Comparison of ENCODE assay signal across 19 mouse cellular contexts in genomic region chr4:117917847-117918246, GRCm38 (mm10). TPM values are rescaled to one million over a fixed set of nuclear protein-coding genes. Genes with fewer than 3 reads are reported as not detected.
DNase-seq lines count a peak whose midpoint lies in the region; ATAC-seq lines count a peak whose summit lies in the region.
"Had no signal": no experiment of that assay in that cellular context is flagged by ENCODE, and none has a peak within 500 bp of the region (broad histone marks: within the 10 kb centered on the region; RNA-seq: fewer than 3 reads in every experiment).

No protein-coding gene starts in this region.

- H3K27ac ChIP-seq in heart, embryonic 12.5 days (ENCODE audit: poor library complexity, severe bottlenecking): peak overlapping the region; percentile 79
- H3K27ac ChIP-seq in liver, embryonic 12.5 days: peak overlapping the region; percentile 49; the same call in 1 of the 2 replicates
- H3K27ac ChIP-seq in macrophage: peak overlapping the region; percentile 80; the same call in 1 of the 2 replicates
- H3K27ac ChIP-seq: forebrain, embryonic 13.5 days; hindbrain, embryonic 14.5 days; left cerebral cortex, adult 2 months had no signal

- 84% methylated on average over 4 of the region's 4 CpGs for WGBS in heart, embryonic 12.5 days
- WGBS in liver, embryonic 12.5 days (ENCODE audit: insufficient replicate concordance): 70% methylated on average over 4 of the region's 4 CpGs
- 95% methylated on average over 4 of the region's 4 CpGs for WGBS in macrophage (ENCODE audit: missing documents)

- ATAC-seq in heart, embryonic 12.5 days (ENCODE audit: insufficient number of reproducible peaks, low FRiP score): no peak
- ATAC-seq in liver, embryonic 12.5 days: no peak
- ATAC-seq: forebrain, embryonic 13.5 days; inflammation-experienced regulatory T-cells, adult 6 months had no signal

- H3K4me1 ChIP-seq in heart, embryonic 12.5 days (replicated peaks): peaks cover 43% of the 10 kb centered on the region
- H3K4me1 ChIP-seq in liver, embryonic 12.5 days: peaks cover 51% of the 10 kb centered on the region

- H3K36me3 ChIP-seq in heart, embryonic 12.5 days: no peaks in the 10 kb centered on the region
- no peaks in the 10 kb centered on the region for H3K36me3 ChIP-seq in liver, embryonic 12.5 days
- H3K36me3 ChIP-seq in macrophage (ENCODE audit: inconsistent target): no peaks in the 10 kb centered on the region

- no peak for DNase-seq in heart, postnatal 4 days
- no peak for DNase-seq in liver
- peak; percentile 39 for DNase-seq in MEL-GATA-1-ER (ENCODE audit: extremely low read depth, low read depth)
- DNase-seq in layer of hippocampus, adult 11-12 months (ENCODE audit: low spot score): no peak
- DNase-seq: adrenal gland, adult 2 months; cerebellum, adult 18-20 months; heart, postnatal 36 days; lung, postnatal 36 days; midbrain, embryonic 14.5 days; thymus, postnatal 25 days had no signal

- H3K9ac ChIP-seq in heart, embryonic 12.5 days: no peak overlapping the region
- no peak overlapping the region for H3K9ac ChIP-seq in liver, embryonic 12.5 days
- H3K9ac ChIP-seq: forebrain, embryonic 13.5 days; hindbrain, embryonic 14.5 days had no signal

- H3K79me2 ChIP-seq in macrophage (ENCODE audit: inconsistent target): peaks cover 19% of the 10 kb centered on the region

- H3K4me2 ChIP-seq in heart, embryonic 12.5 days: peak overlapping the region; percentile 9; the same call in 1 of the 2 replicates
- H3K4me2 ChIP-seq in liver, embryonic 12.5 days: no peak overlapping the region
- H3K4me2 ChIP-seq: forebrain, embryonic 13.5 days; hindbrain, embryonic 14.5 days had no signal

- H3K9me3 ChIP-seq in heart, embryonic 12.5 days (replicated peaks): no peaks in the 10 kb centered on the region
- no peaks in the 10 kb centered on the region for H3K9me3 ChIP-seq in liver, embryonic 12.5 days (replicated peaks)
- H3K9me3 ChIP-seq: forebrain, embryonic 13.5 days had no signal

- H3K4me3 ChIP-seq in heart, embryonic 12.5 days: no peak overlapping the region
- H3K4me3 ChIP-seq in liver, embryonic 12.5 days: no peak overlapping the region
- no peak overlapping the region for H3K4me3 ChIP-seq in macrophage (ENCODE audit: inconsistent target)
- H3K4me3 ChIP-seq: forebrain, embryonic 13.5 days; left cerebral cortex, adult 2 months had no signal

- H3K27me3 ChIP-seq in heart, embryonic 12.5 days (replicated peaks): peaks cover 7% of the 10 kb centered on the region; the same call in 1 of the 2 replicates
- peaks cover 15% of the 10 kb centered on the region for H3K27me3 ChIP-seq in liver, embryonic 12.5 days (replicated peaks)

RNA-seq across cellular contexts. Expression of gene Ipo13, which starts 3.0 kb away (rescaled TPM):
- 43.0 and 44.7 TPM in 2 replicates for polyA plus RNA-seq in heart, embryonic 12.5 days (2016; fragmentation: Nextera tagmentation; extraction: Ambion mirVana)
- total RNA-seq in heart, postnatal 4 days (2021): 10 to 100 TPM; 49.6 TPM
- 35.6 and 36.2 TPM in 2 replicates for polyA plus RNA-seq in liver, embryonic 12.5 days (2016; fragmentation: Nextera tagmentation; extraction: Ambion mirVana)
- total RNA-seq in macrophage (2018; cell fraction: chromatin; rRNA removed): 10 to 100 TPM in 25 of 26 experiments, 1 to 10 TPM in 1; 7.2 to 73.8 (median 39.0) TPM
- 10 to 100 TPM; 19.7 to 34.6 (median 26.9) TPM for total RNA-seq in macrophage (2018; cell fraction: cytosol; rRNA removed)
- total RNA-seq in macrophage (2018; cell fraction: nucleus; rRNA removed): 10 to 100 TPM; 15.9 to 54.8 (median 31.7) TPM
- polyA plus RNA-seq in macrophage (2018): 17.2 to 30.4 TPM (median 28.2 TPM) in 3 replicates

RNA-seq across cellular contexts. Expression of gene Artn, which starts 11.7 kb away (rescaled TPM):
- polyA plus RNA-seq in heart, embryonic 12.5 days (2016; fragmentation: Nextera tagmentation; extraction: Ambion mirVana): 0.54 and 0.70 TPM in 2 replicates
- under 1 TPM; 0.67 to 0.72 TPM for total RNA-seq in heart, postnatal 4 days (2021)
- 2.8 and 3.2 TPM in 2 replicates for polyA plus RNA-seq in liver, embryonic 12.5 days (2016; fragmentation: Nextera tagmentation; extraction: Ambion mirVana)
- under 1 TPM in 1 of 26 experiments, not detected in 25; 0.53 TPM for total RNA-seq in macrophage (2018; cell fraction: chromatin; rRNA removed)
- not detected for total RNA-seq in macrophage (2018; cell fraction: cytosol; rRNA removed)
- under 1 TPM in 2 of 26 experiments, not detected in 24; 0.25 to 0.86 TPM for total RNA-seq in macrophage (2018; cell fraction: nucleus; rRNA removed)
- not detected in 3 replicates for polyA plus RNA-seq in macrophage (2018)
- total RNA-seq: granulocyte monocyte progenitor cell, adult 5-6 weeks; megakaryocyte-erythroid progenitor cell, adult 5-6 weeks had no signal
- polyA plus RNA-seq: inflammation-experienced regulatory T-cells, adult 6 months had no signal

RNA-seq across cellular contexts. Expression of gene Dph2, which starts 26.0 kb away (rescaled TPM):
- 12.4 and 12.9 TPM in 2 replicates for polyA plus RNA-seq in heart, embryonic 12.5 days (2016; fragmentation: Nextera tagmentation; extraction: Ambion mirVana)
- 1 to 10 TPM; 4.1 to 5.1 TPM for total RNA-seq in heart, postnatal 4 days (2021)
- 15.5 and 15.8 TPM in 2 replicates for polyA plus RNA-seq in liver, embryonic 12.5 days (2016; fragmentation: Nextera tagmentation; extraction: Ambion mirVana)
- total RNA-seq in macrophage (2018; cell fraction: chromatin; rRNA removed): 10 to 100 TPM in 7 of 26 experiments, 1 to 10 TPM in 19; 1.9 to 15.4 (median 7.8) TPM
- total RNA-seq in macrophage (2018; cell fraction: cytosol; rRNA removed): 1 to 10 TPM; 1.4 to 6.7 (median 4.5) TPM
- 10 to 100 TPM in 6 of 26 experiments, 1 to 10 TPM in 20; 2.1 to 17.8 (median 7.0) TPM for total RNA-seq in macrophage (2018; cell fraction: nucleus; rRNA removed)
- 1.9 to 7.4 TPM (median 4.9 TPM) in 3 replicates for polyA plus RNA-seq in macrophage (2018)

RNA-seq across cellular contexts. Expression of gene Atp6v0b, which starts 30.7 kb away (rescaled TPM):
- 183 and 196 TPM in 2 replicates for polyA plus RNA-seq in heart, embryonic 12.5 days (2016; fragmentation: Nextera tagmentation; extraction: Ambion mirVana)
- 100 to 1,000 TPM; 115 to 126 TPM for total RNA-seq in heart, postnatal 4 days (2021)
- polyA plus RNA-seq in liver, embryonic 12.5 days (2016; fragmentation: Nextera tagmentation; extraction: Ambion mirVana): 180 and 198 TPM in 2 replicates
- 1,000 to 10,000 TPM in 7 of 26 experiments, 100 to 1,000 TPM in 19; 550 to 1,641 (median 786) TPM for total RNA-seq in macrophage (2018; cell fraction: chromatin; rRNA removed)
- 100 to 1,000 TPM; 385 to 632 (median 493) TPM for total RNA-seq in macrophage (2018; cell fraction: cytosol; rRNA removed)
- total RNA-seq in macrophage (2018; cell fraction: nucleus; rRNA removed): 1,000 to 10,000 TPM in 18 of 26 experiments, 100 to 1,000 TPM in 8; 771 to 1,959 (median 1,156) TPM
- polyA plus RNA-seq in macrophage (2018): 307 to 636 TPM (median 464 TPM) in 3 replicates

RNA-seq across cellular contexts. Expression of gene B4galt2, which starts 34.6 kb away (rescaled TPM):
- 18.3 and 19.4 TPM in 2 replicates for polyA plus RNA-seq in heart, embryonic 12.5 days (2016; fragmentation: Nextera tagmentation; extraction: Ambion mirVana)
- total RNA-seq in heart, postnatal 4 days (2021): 10 to 100 TPM; 19.5 to 21.9 TPM
- 5.2 and 5.7 TPM in 2 replicates for polyA plus RNA-seq in liver, embryonic 12.5 days (2016; fragmentation: Nextera tagmentation; extraction: Ambion mirVana)
- 1 to 10 TPM in 23 of 26 experiments, under 1 TPM in 2, not detected in 1; 0.64 to 8.5 (median 1.9) TPM for total RNA-seq in macrophage (2018; cell fraction: chromatin; rRNA removed)
- total RNA-seq in macrophage (2018; cell fraction: cytosol; rRNA removed): under 1 TPM in 16 of 26 experiments, not detected in 10; 0.03 to 0.48 (median 0.11) TPM
- 1 to 10 TPM in 10 of 26 experiments, under 1 TPM in 14, not detected in 2; 0.28 to 2.7 (median 0.85) TPM for total RNA-seq in macrophage (2018; cell fraction: nucleus; rRNA removed)
- polyA plus RNA-seq in macrophage (2018): 0.14 to 0.58 TPM in 2 of 3 replicates, not detected in the other
- total RNA-seq: granulocyte monocyte progenitor cell, adult 5-6 weeks; megakaryocyte-erythroid progenitor cell, adult 5-6 weeks had no signal
- polyA plus RNA-seq: inflammation-experienced regulatory T-cells, adult 6 months had no signal
